ENCODE assay signal across 8 mouse cellular contexts in the genomic region with DNA sequence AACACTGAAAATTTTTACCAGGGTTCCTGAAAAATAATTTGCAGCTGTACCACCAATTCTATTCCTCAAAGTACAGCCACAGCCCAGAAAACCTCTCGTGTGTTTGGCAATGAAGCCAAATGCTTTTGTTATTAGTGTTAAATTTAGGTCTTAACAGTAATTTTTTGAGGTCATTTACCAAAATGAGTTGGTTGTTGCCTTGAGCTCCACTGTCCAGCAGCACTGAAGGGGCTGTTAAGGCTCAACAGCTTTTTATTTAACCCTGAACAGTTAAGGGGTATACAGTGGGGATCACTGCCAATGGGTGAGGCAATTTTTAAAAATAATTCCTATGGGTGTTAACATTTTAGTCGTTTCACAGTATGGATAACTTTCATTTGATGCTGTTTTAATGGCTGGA. TPM values are rescaled to one million over a fixed set of nuclear protein-coding genes. Genes with fewer than 3 reads are reported as not detected.
DNase-seq lines count a peak whose midpoint lies in the region; ATAC-seq and TF ChIP-seq lines count a peak whose summit lies in the region.

No protein-coding gene starts in this region.

- peak overlapping the region; percentile 84 for H3K4me2 ChIP-seq in kidney, postnatal 0 days (ENCODE audit: low read length)
- H3K4me2 ChIP-seq in embryonic facial prominence, embryonic 11.5 days (ENCODE audit: low read depth, low read length) = peak overlapping the region; percentile 74
- H3K4me2 ChIP-seq in intestine, embryonic 14.5 days (ENCODE audit: low read length) = peak overlapping the region; percentile 76
- H3K4me2 ChIP-seq in myocyte (ENCODE audit: low read depth) = peak overlapping the region; percentile 70

- peaks cover 2% of the 10 kb centered on the region; the same call in 1 of the 2 replicates for H3K36me3 ChIP-seq in kidney, postnatal 0 days (ENCODE audit: insufficient read depth, low read length)
- no peaks in the 10 kb centered on the region for H3K36me3 ChIP-seq in embryonic facial prominence, embryonic 11.5 days (replicated peaks; ENCODE audit: control insufficient read depth, insufficient read depth, low read depth, low read length)
- peaks cover 38% of the 10 kb centered on the region for H3K36me3 ChIP-seq in intestine, embryonic 14.5 days (ENCODE audit: control insufficient read depth, insufficient read depth, low read length)
- H3K36me3 ChIP-seq in myocyte (ENCODE audit: control insufficient read depth, insufficient read depth) = peaks cover 22% of the 10 kb centered on the region

- no peak for TF ChIP-seq CTCF in kidney, postnatal 0 days (IDR thresholded peaks at IDR 0.05; ENCODE audit: low read depth)

- peak overlapping the region; percentile 42 for H3ac ChIP-seq in myocyte (ENCODE audit: control insufficient read depth, insufficient read length)

- no peaks in the 10 kb centered on the region for H3K27me3 ChIP-seq in kidney, postnatal 0 days (ENCODE audit: insufficient read depth, low read length)
- no peaks in the 10 kb centered on the region for H3K27me3 ChIP-seq in embryonic facial prominence, embryonic 11.5 days (ENCODE audit: control insufficient read depth, insufficient read depth, low read length)
- no peaks in the 10 kb centered on the region for H3K27me3 ChIP-seq in intestine, embryonic 14.5 days (replicated peaks; ENCODE audit: control insufficient read depth, insufficient read depth, low read length)
- no peaks in the 10 kb centered on the region for H3K27me3 ChIP-seq in myocyte (ENCODE audit: control insufficient read depth, insufficient read depth, insufficient read length)

- no peak for TF ChIP-seq POLR2A in myocyte (IDR thresholded peaks at IDR 0.05; ENCODE audit: insufficient read length, low read depth)

- H3K79me2 ChIP-seq in myocyte (ENCODE audit: control insufficient read depth, insufficient read depth) = peaks cover 13% of the 10 kb centered on the region

- ATAC-seq in kidney, postnatal 0 days (replicated peaks; ENCODE audit: low FRiP score, low read depth) = no peak
- ATAC-seq in embryonic facial prominence, embryonic 11.5 days (replicated peaks; ENCODE audit: insufficient number of reproducible peaks, low FRiP score, low TSS enrichment, low read depth) = no peak
- no peak for ATAC-seq in intestine, embryonic 14.5 days (replicated peaks; ENCODE audit: low FRiP score, low TSS enrichment, low read depth)

- peaks cover 8% of the 10 kb centered on the region; the same call in 1 of the 2 replicates for H3K4me1 ChIP-seq in kidney, postnatal 0 days (replicated peaks; ENCODE audit: insufficient read depth, low read length)
- H3K4me1 ChIP-seq in embryonic facial prominence, embryonic 11.5 days (ENCODE audit: control insufficient read depth, insufficient read depth, low read length) = no peaks in the 10 kb centered on the region
- H3K4me1 ChIP-seq in intestine, embryonic 14.5 days (replicated peaks; ENCODE audit: control insufficient read depth, insufficient read depth, low read length) = peaks cover 10% of the 10 kb centered on the region

- H3K9ac ChIP-seq in kidney, postnatal 0 days (ENCODE audit: low read depth, low read length) = peak overlapping the region; percentile 87; the same call in 1 of the 2 replicates
- peak overlapping the region; percentile 93 for H3K9ac ChIP-seq in embryonic facial prominence, embryonic 11.5 days (replicated peaks; ENCODE audit: low read length)
- peak overlapping the region; percentile 64 for H3K9ac ChIP-seq in intestine, embryonic 14.5 days (ENCODE audit: low read length)

- H3K9me3 ChIP-seq in kidney, postnatal 0 days (replicated peaks; ENCODE audit: low read length) = no peaks in the 10 kb centered on the region
- H3K9me3 ChIP-seq in embryonic facial prominence, embryonic 11.5 days (replicated peaks; ENCODE audit: control insufficient read depth, low read length) = no peaks in the 10 kb centered on the region
- no peaks in the 10 kb centered on the region for H3K9me3 ChIP-seq in intestine, embryonic 14.5 days (ENCODE audit: control insufficient read depth, low read length)

- H3K4me3 ChIP-seq in kidney, postnatal 0 days (replicated peaks; ENCODE audit: low read depth, low read length) = peak overlapping the region; percentile 79
- H3K4me3 ChIP-seq in embryonic facial prominence, embryonic 11.5 days (ENCODE audit: low read depth, low read length) = peak overlapping the region; percentile 81
- peak overlapping the region; percentile 71 for H3K4me3 ChIP-seq in intestine, embryonic 14.5 days (ENCODE audit: low read depth, low read length)
- H3K4me3 ChIP-seq in myocyte = peak overlapping the region; percentile 67

- no peak for DNase-seq in kidney, postnatal 0 days (ENCODE audit: low spot score)
- no peak for DNase-seq in kidney, postnatal 36 days
- DNase-seq in embryonic facial prominence, embryonic 11.5 days (ENCODE audit: low spot score) = no peak
- DNase-seq in intestine, embryonic 14.5 days (ENCODE audit: low spot score) = no peak
- DNase-seq in urinary bladder, postnatal 25 days (ENCODE audit: low spot score) = no peak
- DNase-seq in cerebellum, adult 9-11 months = no peak
- no peak for DNase-seq in adrenal gland, postnatal 25 days

- H3K27ac ChIP-seq in kidney, postnatal 0 days = peak overlapping the region; percentile 94; the same call in 1 of the 2 replicates
- no peak overlapping the region for H3K27ac ChIP-seq in embryonic facial prominence, embryonic 11.5 days (replicated peaks; ENCODE audit: low read depth, low read length)
- H3K27ac ChIP-seq in intestine, embryonic 14.5 days (ENCODE audit: low read depth) = peak overlapping the region; percentile 92; the same call in 1 of the 2 replicates

- WGBS in kidney, postnatal 0 days = 28% methylated on average over 2 of the region's 2 CpGs
- 23% methylated on average over 2 of the region's 2 CpGs for WGBS in embryonic facial prominence, embryonic 11.5 days
- WGBS in intestine, embryonic 14.5 days = 34% methylated on average over 2 of the region's 2 CpGs

TF ChIP-seq in myocyte, 11 proteins besides CTCF, POLR2A, EP300 and RAD21:
- TF ChIP-seq MAX (IDR thresholded peaks at IDR 0.05; ENCODE audit: low read depth) = no peak
- no peak for TF ChIP-seq MYOD1 (IDR thresholded peaks at IDR 0.05; ENCODE audit: control insufficient read depth in 1 of 3, insufficient read length in 2 of 3, low read depth in 2 of 3)
- TF ChIP-seq REST (IDR thresholded peaks at IDR 0.05; ENCODE audit: insufficient read depth, insufficient read length) = no peak
- no peak for TF ChIP-seq CEBPB (IDR thresholded peaks at IDR 0.05; ENCODE audit: insufficient read depth, poor library complexity, severe bottlenecking)
- no peak for TF ChIP-seq MYOG (IDR thresholded peaks at IDR 0.05; ENCODE audit: control insufficient read depth in 1 of 3, insufficient read depth in 1 of 3, insufficient read length in 2 of 3, low read depth in 2 of 3)
- TF ChIP-seq SRF (IDR thresholded peaks at IDR 0.05; ENCODE audit: control insufficient read depth, insufficient read length, low read depth) = no peak
- no peak for TF ChIP-seq TCF12 (IDR thresholded peaks at IDR 0.05; ENCODE audit: insufficient read depth, poor library complexity, severe bottlenecking)
- TF ChIP-seq POLR2AphosphoS2 (IDR thresholded peaks at IDR 0.05; ENCODE audit: insufficient read length, low read depth) = no peak
- no peak for TF ChIP-seq E2F4 (IDR thresholded peaks at IDR 0.05; ENCODE audit: insufficient read depth)
- TF ChIP-seq TCF3 (IDR thresholded peaks at IDR 0.05; ENCODE audit: insufficient read length, low read depth) = no peak
- no peak for TF ChIP-seq USF1 (IDR thresholded peaks at IDR 0.05; ENCODE audit: low read depth)

RNA-seq across cellular contexts. Expression of a gene that starts 0.7 kb away (rescaled TPM):
- 21.8 TPM in 2 replicates for polyA plus RNA-seq in kidney, postnatal 0 days (2015; fragmentation: Nextera tagmentation; extraction: Ambion mirVana)
- polyA plus RNA-seq in embryonic facial prominence, embryonic 11.5 days (2014; fragmentation: Nextera tagmentation; extraction: Ambion mirVana) = 49.0 and 53.2 TPM in 2 replicates
- polyA plus RNA-seq in intestine, embryonic 14.5 days (2014; fragmentation: Nextera tagmentation; extraction: Ambion mirVana) = 27.5 and 30.3 TPM in 2 replicates
- polyA plus RNA-seq in myocyte (2012; fragmentation: generic; extraction: Trizol) = 5.5 TPM
- 19.6 and 21.9 TPM in 2 replicates for total RNA-seq in adrenal gland, postnatal 25 days (2021)

RNA-seq across cellular contexts. Expression of a gene that starts 53.3 kb away (rescaled TPM):
- polyA plus RNA-seq in kidney, postnatal 0 days (2015; fragmentation: Nextera tagmentation; extraction: Ambion mirVana) = 10.8 and 11.4 TPM in 2 replicates
- polyA plus RNA-seq in embryonic facial prominence, embryonic 11.5 days (2014; fragmentation: Nextera tagmentation; extraction: Ambion mirVana) = 19.5 and 20.6 TPM in 2 replicates
- polyA plus RNA-seq in intestine, embryonic 14.5 days (2014; fragmentation: Nextera tagmentation; extraction: Ambion mirVana) = 11.9 and 12.4 TPM in 2 replicates
- 3.0 TPM for polyA plus RNA-seq in myocyte (2012; fragmentation: generic; extraction: Trizol)
- 17.7 and 20.2 TPM in 2 replicates for total RNA-seq in adrenal gland, postnatal 25 days (2021)
